Mouse (Mus musculus): ENCODE data around the gene Doc2g.
A peak's percentile ranks its signal among the peaks of the same experiment; 100 is the strongest.
"Not testable (repeated sequence)": the region's sequence is repeated elsewhere in the genome, so short reads cannot be mapped to it uniquely, and the experiment has no call there.

The Doc2g gene

DNA sequence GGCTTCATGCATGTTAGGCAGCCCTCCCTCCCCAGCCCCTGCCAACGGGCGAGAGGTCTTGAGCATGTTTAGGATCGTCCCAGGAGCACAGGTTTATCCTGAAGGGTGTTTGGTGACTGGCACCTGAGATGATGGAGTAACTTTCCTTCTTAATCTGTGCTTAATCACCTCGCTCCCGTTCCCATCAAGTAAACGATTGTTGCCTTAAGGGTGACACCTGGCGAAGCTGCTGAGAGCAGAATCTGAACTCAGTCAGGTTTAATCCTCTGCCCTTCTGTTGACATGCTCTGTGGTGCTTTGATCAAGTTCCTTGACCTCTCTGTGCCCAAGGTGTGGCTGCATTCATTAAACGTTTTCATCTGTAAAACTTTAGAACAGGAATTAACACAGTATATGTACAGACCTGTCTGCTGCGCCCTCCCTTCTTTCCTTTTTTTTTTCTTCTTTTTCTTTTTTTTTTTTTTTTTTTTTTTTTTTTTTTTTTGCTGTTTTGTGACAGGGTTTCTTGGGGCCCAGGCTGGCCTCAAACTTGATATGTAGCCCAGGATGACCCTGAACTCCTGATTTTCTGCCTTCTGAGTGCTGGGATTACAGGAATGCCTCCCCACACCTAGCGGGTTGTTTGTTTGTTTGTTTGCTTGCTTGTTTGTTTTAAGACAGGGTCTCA is 14.9 kb downstream of the Doc2g start:
- no peak for DNase-seq (ENCODE audit: low spot score)

GRCm38 (mm10) chr19:4018743-4019583 is 15.8 kb downstream of the Doc2g start:
- DNase-seq (ENCODE audit: low spot score) = peak; percentile 87

DNA sequence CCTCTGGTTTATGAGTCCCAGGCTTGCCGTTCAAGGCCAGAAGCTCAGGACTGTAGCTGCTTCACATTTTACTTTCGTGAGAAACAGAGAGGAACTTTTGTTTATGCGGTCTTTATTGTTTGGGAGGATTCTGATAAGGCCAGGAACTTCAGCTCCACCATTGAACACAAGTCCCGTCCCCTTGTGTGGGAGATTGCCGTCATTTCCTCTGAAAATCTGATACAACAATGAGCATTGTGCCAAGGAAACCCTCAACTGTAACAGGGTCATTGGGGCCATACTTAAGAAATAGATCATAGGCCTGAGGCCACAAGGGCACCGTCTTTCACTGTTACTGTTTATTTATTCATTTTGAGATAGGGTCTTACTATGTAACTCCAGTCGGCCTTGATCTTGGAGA is 20.1 kb downstream of the Doc2g start:
- no peak for DNase-seq (ENCODE audit: low spot score)

DNA sequence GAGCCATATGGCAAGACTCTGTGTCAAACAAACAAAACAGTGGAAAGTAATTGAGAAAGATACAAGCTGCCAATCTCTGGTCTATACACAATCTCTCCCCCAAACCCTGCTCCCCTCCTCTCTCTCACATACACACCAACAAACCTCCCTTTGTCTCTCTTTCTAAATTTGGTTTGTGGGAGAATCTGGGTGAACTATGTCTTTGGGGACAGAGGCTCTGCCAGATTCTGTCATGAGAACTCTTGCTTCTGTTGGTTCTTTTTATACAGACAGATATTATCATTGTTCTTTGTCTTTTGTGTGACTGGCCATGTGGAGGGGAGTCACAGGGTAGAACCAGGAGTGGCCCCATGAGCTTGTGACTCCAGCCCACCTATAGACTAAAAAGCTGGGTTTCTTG is 24.5 kb downstream of the Doc2g start:
- DNase-seq (ENCODE audit: low spot score) = no peak

GRCm38 (mm10) chr19:4032668-4033067 is 29.6 kb downstream of the Doc2g start:
- DNase-seq (ENCODE audit: low spot score) = no peak

DNA sequence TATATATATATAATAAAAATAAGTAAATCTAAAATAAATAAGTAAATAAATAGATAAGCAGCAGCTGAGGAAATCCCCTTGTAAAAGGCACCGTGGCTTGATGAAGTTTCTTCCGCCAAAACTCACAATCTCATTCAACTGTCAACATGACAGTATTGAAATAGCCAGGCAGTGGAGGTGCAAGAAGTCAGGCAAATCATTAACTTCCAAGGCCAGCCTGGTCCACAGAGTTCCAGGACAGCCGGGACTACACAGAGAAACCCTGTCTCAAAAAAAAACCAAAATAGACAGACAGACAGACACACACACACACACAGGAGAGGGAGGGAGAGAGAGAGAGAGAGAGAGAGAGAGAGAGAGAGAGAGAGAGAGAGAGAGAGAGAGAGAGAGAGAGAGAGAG is 30.2 kb downstream of the Doc2g start:
- no peak for DNase-seq (ENCODE audit: low spot score)

DNA sequence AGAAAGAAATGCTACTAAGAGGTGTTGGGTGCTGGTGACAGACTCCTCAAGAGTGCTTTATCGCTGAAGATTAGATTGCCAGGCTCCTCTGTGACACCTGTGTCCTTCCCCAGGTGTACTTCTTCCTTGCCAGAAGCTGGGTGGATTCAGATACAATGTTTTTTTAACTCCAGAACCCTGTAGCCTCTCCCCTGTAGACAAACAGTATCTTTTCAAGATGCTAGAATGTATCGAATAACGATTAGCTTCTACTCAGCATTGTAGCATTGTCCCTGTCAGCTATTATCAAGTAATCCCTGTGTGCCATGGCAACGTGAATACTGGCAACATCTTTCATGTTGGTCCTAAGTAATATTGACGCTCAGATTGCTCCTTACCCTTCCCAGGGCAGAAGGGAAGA is 30.6 kb downstream of the Doc2g start:
- DNase-seq (ENCODE audit: low spot score) = no peak

- peak; percentile 38 for DNase-seq (ENCODE audit: low spot score)
These were observed 33.4 kb downstream of the Doc2g start for GRCm38 (mm10) chr19:4036327-4037045.

DNA sequence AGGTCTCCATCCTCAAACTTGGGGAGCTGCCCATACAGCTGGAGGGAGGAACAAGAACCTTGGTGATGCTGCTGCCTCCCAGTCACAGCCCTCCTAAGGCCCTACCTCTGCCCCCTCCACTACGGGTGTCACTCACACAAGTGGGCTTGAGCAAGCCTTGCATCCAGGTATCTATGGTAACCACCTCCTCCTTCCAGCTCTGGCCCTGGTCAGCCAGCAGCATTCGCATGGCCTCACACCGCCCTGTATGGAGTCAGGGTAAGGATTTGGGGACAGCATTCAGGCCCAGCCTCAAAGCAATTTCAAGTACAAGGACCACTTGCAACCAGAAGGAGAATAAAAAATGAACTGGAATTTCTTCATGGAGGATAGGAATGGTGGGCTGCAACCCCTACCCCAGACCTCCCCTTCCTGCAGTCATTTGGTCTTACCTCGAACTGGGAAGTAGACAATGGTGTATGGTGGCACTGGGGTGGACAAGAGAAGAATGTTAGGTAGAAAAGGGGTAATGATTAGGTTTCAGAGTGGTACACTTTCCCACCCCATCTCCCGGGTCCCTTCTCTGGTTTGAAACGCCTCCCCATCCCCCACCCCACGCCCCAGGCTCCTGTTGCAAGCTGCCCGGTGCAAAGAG is 34.2 kb downstream of the Doc2g start:
- DNase-seq (ENCODE audit: low spot score) = not testable (repeated sequence)

DNA sequence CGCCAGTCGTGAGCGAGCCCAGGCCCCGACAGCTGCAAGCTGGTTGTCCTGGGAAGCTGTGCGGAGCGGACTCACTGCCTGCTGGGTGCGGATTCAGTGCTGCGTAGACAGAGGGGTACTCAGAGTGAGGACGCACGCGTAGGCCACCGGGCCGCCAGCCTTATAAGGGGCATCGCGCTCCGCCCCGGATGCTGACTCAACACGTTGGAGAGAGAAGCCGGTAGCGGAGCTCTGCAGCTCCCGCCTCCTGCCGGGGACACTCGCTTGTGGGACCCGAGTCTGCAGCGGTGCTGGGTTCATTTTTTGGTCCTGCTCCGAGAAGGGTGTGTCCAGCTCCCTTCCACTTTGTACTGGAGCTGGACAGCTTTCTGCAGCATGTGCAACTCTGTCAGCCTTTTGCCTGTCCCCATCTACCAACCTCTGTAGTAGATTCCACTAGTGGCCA is 34.7 kb downstream of the Doc2g start, which contains the start of gene Gstp1:
Gene Gstp1, minus strand, starts transcription at position 198 of the 445 bp plus-strand sequence.
- DNase-seq (ENCODE audit: low spot score) = peak; percentile 93

- DNase-seq (ENCODE audit: low spot score) = not testable (repeated sequence)
These were observed 37.8 kb downstream of the Doc2g start for GRCm38 (mm10) chr19:4040941-4041340.

GRCm38 (mm10) chr19:4041500-4041899 is 38.4 kb downstream of the Doc2g start:
- DNase-seq (ENCODE audit: low spot score) = not testable (repeated sequence)

DNA sequence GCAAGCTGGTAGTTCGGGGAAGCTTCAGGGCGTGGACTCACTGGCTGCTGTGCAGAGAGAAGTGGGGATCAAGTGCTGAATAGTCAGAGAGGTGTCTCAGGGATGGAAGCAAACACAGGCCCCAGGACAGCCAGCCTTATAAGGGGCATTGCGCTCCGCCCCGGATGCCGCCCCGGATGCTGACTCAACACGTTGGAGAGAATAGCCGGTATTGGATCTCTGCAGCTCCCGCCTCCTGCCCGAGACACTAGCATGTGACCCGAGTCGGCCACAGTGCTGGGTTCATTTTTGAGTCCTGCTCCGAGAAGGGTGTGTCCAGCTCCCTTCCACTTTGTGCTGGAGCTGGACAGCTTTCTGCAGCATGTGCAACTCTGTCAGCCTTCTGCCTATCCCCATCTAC is 39.0 kb downstream of the Doc2g start:
- DNase-seq (ENCODE audit: low spot score) = no peak

GRCm38 (mm10) chr19:4044109-4044508 is 41.0 kb downstream of the Doc2g start:
- not testable (repeated sequence) for DNase-seq (ENCODE audit: low spot score)

GRCm38 (mm10) chr19:4045966-4046865 is 43.1 kb downstream of the Doc2g start, which contains the start of gene Gstp2:
Gene Gstp2 (minus strand): TSS chr19:4046023.
- DNase-seq (ENCODE audit: low spot score) = peak; percentile 60

- no peak for DNase-seq (ENCODE audit: low spot score)
These were observed 43.7 kb downstream of the Doc2g start for GRCm38 (mm10) chr19:4046866-4047254.

DNA sequence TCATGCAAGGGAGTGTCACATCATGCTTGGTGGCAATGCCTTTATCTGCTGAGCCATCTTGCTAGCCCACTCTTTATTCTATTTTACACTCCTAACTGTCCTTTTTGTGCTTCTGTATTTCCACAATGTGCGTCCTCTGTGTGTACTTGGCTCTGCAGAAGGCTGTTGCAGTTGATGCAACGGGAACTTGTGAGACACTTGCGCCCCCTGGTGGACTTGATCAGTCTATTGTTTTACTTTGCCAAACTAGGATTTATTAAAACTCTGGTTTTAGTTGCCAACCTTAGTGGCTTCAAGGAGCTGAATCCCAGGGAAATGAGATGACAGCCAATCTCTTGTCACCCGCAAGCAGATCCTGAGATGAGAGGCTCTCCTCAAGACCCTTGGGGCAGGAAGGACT is 44.7 kb downstream of the Doc2g start:
- DNase-seq (ENCODE audit: low spot score) = peak; percentile 91

DNA sequence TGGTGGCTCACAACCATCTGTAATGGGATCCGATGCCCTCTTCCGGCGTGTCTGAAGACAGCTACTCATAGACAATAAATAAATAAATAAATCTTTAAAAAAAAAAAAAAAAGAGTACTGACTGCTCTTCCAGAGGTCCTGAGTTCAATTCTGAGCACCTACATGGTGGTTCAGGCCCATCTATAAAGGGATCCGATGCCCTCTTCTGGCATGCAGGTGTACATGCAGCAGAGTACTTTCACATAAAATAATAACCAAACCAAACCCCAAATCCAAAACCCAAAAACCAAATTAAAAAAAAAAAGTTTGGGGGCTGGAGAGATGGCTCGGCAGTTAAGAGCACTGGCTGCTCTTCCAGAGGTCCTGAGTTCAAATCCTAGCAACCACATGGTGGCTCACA is 46.0 kb downstream of the Doc2g start:
- DNase-seq (ENCODE audit: low spot score) = not testable (repeated sequence)

GRCm38 (mm10) chr19:4051016-4051415 is 47.9 kb downstream of the Doc2g start:
- DNase-seq (ENCODE audit: low spot score) = no peak

DNA sequence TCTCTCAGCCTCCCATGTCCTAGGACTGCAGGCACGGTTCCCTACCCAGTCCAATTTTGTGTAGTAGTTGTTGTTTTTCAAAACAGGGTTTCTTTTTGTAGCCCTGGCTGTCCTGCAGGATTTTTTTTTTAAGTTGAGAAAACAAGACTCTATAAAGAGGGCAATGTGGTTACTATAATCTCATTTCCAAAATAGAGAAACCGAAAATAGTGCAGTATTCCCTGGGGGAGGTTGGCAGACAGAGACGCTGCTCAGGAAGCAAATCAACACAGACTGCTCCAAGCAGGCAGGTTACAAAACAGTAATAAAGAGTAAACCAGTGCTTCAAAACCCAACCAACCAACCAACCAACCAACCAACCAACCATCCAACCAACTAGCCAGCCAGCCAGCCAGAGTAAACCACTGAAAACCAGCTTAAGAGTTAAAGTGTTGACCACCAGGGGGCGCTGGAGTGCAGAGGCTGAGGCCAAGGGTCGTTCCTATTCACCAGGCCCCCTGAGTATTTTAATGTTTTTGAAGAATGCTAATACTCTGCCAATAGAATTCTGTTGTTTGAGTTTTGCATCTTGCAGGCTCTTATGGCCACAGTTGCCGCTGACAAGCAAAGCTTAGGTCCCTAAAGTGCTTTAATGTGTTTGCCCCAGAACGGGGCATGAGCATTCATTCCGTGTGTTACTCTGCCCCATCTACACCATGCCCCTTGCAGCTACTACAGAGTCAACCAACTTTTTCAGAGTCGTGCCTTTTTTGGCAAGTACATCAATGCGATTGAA is 48.8 kb downstream of the Doc2g start:
- DNase-seq (ENCODE audit: low spot score) = peak; percentile 83

Data from embryo, embryonic 10 days (tissue).